Mouse (Mus musculus) cerebellum, adult 18-20 months (tissue): ENCODE measurements around the gene Itga7.

Experiments used
- DNase-seq, 2 experiments: peaks; one replicate each; pipeline ENCODE4 v3.0.0; 2021

Itga7 gene

DNA sequence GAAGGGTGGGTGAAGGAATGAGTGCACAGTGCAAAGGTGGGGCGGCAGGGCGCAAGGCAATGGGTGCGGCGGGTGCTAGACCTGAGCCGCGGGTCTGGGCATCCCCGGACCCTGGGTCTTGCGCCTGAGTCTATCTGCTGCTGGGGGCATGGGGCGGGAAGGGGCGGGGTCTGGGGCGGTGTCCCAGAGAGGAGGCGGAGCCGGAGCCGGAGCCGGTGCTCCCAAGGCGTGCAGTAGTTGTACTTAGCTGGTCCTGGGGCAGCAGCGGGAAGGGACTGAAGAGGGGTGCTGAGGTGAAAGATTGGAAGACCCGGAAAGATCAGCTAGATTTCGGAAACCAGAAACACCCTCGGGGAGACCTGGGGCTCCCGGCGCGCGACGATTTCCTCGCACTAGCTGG lies at the start of gene Itga7:
Gene Itga7, plus strand, starts transcription at position 245 of the 400 bp plus-strand sequence.
- DNase-seq = peak; percentile 70 to 74

DNA sequence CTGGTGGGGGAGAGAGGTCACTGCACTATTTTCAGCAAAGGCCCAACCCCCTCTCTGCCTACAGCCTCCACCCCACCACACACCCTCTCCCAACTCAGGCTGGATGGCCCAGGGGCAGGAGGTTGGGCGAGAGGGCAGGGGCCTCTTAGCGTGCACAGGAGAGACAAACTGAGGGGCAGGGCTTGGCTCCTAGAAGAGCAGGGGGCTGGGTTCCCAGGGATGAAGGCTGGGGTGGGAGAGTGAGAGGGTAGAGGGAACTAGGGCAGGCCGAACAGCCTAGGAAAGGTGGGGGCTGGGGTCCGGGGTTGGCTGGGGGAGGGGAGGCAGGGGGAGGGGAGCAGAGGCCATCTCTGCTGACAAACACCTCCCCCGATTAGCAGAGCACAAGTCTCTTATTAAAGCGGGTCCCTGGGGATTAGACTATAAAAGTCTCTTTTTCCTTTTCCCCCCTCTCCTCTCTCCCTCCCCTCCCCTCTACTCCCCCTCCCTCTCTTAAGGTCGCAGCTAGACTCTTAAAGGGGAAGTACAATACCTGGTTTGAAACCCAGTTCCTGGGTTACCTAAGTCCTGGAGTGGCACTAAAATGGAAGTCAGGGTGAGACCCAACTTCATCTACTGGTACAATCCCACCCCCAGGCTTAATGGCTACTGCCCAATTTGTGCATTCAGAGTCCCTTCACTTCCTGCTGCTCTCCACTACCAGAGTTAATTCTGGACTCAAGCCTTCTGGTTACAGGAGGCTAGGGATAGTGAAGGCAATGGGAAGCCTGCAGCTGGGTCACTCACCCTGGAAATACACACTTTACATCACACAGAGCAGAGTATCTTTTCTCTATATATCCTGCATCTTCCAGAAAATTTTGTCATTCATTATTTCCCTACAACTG lies 44.4 kb upstream of the Itga7 start:
- DNase-seq = no peak

DNA sequence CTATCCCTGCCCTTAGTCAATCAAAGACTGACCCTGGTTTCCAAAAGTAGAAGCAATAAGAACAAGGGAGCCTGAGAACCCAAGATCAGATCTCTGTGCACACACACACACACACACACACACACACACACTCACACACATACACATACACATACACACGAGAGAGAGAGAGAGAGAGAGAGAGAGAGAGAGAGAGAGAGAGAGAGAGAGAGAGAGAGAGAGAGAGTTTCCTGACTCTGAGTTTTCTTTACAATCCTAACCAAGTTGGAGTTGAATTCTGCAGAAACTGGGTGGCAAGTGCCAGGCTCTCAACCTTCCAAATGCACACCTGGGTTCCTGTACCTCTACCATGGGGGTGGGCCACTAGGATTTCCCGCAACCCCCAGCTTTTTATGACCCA lies 43.8 kb upstream of the Itga7 start:
- DNase-seq = no peak

DNA sequence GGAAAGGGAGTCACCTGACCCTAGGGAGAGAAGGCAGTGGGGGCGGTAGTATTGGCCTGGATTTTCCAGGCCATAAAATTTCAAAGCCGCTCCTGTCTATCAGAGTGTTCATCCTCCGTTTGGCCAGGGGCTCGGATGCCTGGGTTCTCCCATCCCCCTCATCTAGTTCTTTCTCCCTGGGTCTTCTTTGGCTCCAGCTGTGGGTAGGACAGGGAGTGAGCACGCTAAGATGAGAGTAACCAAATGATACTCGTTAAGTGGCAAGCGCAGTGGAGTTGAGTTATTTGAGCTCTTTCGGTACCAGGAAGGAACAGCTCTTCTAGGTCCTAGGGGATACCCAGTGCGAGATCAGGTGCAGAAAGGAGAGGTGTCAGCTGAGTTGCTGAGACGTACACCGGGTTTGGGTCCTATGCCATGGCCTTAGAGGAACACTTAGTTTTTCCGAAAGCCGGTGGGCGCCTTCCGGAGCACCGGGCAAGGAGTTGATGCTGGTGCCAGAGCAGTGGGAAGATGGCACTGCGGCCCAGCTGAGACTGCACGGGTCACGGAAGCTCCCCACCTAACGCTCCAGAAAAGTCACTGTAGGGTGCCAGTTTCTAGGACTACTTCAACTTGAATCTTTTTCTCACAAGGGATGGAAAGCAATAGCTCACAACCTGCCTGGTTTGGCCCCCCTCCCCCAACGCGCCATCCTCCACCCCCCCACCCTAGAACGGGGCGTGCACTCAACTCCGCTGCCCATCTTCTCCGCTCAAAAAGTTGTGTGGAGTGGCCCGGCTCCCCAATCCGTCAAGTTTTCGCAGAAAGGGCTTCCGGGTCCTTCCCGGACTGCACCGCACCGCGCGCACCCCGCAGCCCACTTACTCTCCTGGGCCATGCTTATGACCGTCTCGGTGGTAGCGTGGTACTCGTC lies 43.0 kb upstream of the Itga7 start:
- no peak for DNase-seq

DNA sequence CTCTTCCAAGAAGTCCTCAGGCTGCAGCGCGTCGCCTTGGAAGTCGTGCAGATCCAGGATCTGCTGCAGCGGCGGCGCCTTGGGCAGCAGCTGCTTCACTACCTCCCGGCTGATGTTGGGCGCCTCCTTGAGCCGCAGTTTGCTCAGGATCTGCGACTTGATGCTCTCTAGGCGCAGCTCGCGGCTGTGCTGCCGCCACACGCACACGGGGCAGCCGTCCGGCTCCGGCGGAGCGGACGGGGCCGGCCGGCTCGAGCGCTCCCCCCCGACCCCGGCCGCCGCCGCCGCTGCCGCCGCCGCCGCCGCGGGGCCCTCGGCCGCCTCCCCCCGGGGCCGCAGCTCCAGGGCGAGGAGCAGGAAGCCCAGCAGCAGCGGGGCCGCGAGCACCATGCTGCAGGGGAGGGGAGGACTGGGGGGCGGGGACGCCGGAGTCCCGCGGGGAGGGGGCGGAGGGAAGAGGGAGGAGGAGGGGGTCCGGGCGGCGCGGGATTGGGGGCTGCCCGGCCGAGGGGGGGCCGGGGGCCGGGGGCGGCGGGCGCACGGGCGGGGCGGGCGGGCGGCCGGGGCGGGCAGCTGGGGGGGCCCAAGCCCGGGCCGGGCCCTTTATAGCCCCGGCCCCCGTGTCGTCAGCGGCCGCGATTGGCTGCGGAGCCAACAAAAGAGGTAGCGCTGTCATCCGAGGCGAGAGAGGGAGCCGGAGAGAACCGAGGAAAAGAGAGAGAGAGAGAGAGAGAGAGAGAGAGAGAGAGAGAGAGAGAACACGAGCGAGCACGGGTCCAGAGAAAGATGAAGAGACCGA lies 42.1 kb upstream of the Itga7 start, which contains the start of gene Gdf11:
Gene Gdf11, minus strand, starts transcription at position 423 of the 799 bp plus-strand sequence.
- no peak for DNase-seq

DNA sequence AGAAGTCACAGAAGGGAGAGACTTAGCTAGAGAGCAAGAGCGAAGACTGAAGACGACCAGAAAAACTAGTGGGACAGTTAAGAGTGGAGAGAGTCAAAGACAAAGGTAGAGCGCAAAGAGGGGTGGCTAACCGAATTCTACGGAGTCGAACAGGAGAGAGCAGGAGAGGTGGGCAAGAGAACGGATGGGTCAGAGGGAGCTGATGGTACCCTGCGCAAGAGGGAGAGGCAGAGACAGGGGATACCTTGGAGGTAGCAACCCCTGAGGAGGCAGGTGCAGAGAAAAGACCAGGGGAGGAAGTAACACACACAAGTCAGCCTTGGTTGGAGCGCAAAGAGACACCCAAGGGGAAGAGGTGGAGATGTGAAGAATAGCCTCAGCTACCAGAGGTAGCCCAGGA lies 41.4 kb upstream of the Itga7 start:
- no peak for DNase-seq

GRCm38 (mm10) chr10:128895437-128895836 lies 38.2 kb upstream of the Itga7 start:
- peak; percentile 76 to 79 for DNase-seq

DNA sequence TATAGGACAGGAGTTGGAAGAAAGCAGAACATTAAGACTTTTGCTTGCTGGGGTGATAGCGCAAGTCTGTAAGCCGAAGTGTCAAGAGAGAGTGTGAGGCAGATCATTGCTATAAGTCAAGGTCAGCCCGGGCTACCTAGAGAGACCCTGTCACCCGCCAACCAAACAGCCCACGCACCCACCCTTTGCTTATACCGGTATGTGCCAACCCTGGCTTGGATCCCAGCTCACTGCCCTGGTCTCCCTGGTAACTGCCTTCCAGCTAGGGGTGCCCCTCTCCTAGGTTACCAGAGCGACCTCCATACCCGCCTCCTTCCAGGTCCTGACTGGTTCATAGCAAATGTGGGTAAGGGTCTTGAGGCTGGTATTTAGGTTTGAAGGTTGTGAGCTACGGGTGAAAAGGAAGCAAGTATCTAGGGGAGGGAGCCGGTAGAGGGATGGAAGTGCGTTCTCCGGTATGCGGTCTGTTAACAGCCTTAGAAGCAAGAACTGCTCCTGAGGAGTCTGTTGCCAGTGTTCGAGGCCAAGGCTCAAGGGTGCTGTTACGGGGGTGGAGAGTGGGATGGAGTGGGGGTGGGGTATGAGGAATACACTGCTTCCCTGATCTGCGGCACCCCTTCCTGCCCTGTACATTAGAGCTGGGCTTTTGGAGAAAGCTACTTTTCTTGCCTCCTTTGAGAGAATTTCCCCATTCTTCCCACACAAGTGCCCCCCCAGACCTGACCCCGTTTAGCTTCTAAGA lies 37.5 kb upstream of the Itga7 start:
- DNase-seq = no peak

- no peak for DNase-seq
These were observed 36.8 kb upstream of the Itga7 start for GRCm38 (mm10) chr10:128896807-128897206.

DNA sequence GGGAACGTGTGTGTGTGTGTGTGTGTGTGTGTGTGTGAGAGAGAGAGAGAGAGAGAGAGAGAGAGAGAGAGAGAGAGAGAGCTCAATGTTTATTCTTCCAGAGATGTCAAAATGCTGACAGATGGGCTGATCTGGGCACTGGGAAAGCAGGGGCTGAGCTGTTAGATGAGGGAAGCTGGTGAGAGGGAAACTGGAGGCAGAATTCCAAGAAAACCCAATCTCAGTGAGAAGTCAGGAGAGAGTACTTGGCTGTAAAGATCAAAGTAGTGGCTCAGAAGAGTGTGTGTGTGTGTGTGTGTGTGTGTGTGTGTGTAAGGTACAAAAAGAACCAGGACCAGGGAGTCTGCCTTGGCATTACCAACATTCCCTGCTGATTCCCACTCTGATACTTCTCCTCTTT lies 36.1 kb upstream of the Itga7 start:
- DNase-seq = no peak

DNA sequence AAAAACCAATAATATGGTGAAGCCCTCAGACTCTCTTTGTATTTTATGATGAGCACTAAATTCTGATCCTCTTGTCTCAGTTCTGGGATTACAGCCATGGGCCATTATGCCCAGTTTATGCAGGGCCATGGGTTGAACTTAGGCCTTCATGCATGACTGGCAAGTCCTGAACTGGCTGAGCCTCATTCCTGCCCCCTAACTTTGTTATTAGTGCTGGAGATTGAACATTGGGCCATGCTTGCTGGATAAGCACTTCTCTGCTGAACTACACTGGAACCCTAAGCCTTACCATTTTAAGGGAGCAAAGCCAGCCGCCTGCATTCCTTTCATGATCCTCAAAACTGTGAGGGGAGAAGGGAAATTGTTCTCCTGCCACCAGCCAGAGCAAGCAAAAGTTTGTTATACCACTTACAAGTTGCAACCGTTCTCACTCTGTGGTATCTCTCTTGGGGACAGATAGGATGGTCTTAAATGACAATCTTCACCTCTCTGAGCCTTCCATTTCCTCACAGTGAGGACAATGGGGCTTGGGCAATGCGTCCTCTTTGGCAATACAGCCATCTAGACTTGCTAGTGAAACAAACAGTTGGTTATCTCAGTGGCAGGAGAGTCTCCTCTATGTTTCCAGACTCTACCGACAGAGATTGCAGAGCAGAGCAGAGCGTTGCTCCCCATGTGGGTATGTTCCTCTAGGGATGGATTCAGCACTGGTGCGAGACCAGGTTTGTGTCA lies 33.7 kb upstream of the Itga7 start:
- no peak for DNase-seq

DNA sequence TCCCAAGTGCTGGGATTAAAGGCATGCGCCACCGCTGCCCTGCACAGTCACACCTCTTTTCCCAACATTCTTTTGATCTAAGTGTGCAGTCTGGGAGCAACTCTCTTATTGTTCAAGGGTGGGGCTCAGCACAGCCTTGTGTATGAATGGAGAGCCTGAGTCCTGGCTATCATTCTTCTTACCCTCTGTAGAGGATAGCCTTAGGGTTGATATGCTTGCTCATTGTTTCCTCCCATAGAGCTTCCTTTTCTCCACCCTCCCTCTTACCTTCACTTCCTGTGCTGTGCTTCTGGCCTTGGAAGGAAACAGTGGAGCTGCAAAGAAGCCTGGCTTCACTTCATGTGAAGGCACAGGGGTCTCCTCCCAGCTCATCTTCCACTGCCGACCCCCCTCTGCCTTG lies 32.9 kb upstream of the Itga7 start, which contains the start of gene Cd63:
Gene Cd63, plus strand, starts transcription at position 292 of the 400 bp plus-strand sequence.
- no peak for DNase-seq

- no peak for DNase-seq
These were observed 32.2 kb upstream of the Itga7 start for GRCm38 (mm10) chr10:128901409-128901808.

DNA sequence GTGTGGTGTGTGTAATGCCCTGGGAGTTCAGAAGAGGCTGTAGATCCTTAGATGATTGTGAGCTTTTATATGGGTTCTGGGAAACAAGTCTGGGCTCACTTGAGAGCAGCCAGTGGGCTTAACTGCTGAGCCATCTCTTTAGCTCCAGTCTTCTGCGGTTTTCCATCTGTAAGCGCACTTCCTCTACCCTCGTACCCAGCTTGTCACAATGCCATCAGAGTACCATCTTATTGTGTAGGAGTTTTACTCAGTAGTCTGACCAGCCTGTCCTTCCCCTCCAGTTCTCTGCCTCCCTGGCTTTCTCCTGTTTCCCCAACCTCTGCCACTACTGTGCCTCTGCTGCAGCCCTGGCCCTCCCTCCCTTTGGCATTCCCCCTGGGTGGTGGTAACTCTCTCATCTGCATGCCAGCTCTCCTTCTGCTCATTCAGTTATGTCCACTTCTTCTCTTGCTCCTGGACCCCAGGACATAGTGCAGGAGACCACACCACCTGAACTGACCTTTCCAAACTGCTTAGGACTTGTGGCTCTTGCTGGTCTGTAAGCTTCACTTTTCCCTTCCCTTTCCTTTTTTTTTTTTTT lies 31.1 kb upstream of the Itga7 start:
- DNase-seq = no peak

DNA sequence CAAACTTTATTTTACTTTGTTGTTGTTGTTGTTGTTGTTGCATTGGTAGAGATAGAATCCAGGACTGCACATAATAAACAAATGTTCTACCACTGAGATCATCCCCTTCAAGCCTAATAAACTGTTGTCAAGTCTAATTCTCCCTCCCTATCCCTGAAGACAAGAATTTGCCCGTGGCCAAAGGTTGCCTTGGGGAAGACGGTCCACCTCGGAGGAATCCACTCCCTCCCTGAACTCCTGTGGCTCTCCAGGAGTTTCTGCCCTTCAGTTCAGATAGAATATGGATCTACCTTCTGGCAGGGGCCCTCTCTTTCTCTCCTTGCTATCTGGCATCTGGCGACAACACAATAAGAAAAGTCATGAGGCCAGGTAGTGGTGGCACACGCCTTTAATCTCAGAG lies 28.8 kb upstream of the Itga7 start:
- no peak for DNase-seq

GRCm38 (mm10) chr10:128908778-128909448 lies 24.7 kb upstream of the Itga7 start:
- no peak for DNase-seq

DNA sequence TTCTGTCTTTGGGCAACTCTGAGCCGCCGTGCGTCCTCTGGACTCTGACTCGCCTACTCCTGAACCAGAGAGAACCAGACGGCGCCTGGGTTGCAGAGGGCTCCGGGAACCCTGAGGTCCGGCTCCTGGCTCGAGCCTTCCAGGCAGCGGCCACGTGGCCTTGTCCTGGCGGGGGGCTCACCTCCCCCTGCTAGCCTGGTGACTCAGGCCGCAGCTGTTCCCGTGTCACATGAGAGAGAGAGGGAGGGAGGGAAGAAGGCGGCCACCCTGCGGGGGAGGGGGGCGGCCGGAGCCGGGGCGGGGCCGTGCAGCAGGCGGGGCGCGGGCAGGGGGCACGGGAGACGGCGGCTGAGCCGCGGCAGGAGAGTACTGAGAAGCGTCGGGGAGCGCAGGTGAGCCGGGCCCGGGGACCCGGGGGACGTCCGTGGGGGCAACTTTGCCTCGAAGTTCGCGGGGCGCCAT lies 24.0 kb upstream of the Itga7 start:
- DNase-seq = peak; percentile 56 to 59

DNA sequence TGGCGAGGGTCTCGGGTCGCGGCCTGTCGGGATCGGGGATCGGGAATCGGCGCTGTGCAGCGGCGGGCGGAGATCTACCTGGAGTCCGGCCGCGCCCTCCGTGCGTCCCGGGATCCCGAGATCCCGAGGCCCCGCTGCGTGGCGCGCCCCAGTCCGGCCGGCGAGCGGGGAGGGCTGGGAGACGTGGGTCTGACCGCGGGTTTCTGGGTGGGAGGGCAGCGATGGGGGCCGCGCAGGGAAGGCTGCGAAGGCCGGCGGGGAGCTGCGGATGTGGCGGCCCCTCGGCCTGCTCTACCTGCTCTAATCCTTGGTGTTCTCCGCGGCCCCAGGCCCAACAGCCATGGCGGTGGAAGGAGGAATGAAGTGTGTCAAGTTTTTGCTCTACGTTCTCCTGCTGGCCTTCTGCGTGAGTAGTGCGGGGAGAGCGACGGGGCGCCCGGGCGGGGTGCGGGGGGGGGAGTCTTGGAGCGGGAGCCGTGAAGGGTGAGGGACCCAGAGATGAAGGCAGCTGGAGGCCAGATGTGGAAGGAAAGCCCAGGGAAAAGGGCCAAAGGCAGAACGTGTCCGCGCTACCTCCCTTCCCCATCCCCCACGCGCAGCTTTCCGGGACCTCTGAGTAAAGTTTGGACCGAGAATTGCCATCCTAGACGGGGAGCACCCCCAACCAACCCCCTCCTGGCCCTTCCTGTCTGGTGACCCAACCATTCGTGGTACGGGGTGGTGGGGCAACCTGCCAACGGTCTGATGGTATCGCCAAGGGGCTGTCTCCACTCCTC lies 23.4 kb upstream of the Itga7 start:
- DNase-seq = no peak

DNA sequence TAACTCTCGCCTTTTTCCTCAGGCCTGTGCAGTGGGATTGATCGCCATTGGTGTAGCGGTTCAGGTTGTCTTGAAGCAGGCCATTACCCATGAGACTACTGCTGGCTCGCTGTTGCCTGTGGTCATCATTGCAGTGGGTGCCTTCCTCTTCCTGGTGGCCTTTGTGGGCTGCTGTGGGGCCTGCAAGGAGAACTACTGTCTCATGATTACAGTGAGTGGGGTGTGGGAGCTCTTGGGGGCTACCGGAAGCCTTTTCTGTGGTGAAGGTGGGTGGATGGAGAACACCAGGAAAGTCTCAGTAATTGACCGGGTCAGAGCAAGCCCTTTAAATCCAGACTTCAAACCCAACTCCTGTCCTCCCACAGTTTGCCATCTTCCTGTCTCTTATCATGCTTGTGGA lies 22.2 kb upstream of the Itga7 start:
- no peak for DNase-seq
